Mouse (Mus musculus): ENCODE results near the gene Dgki.

The Dgki gene

GRCm38 (mm10) chr6:37222947-37223510 lies 77.0 kb downstream of the Dgki start:
- TF ChIP-seq GATA4 (IDR thresholded peaks at IDR 0.05; ENCODE audit: insufficient replicate concordance, low read length), result no peak

- no peak for TF ChIP-seq GATA4 (IDR thresholded peaks at IDR 0.05; ENCODE audit: insufficient replicate concordance, low read length)
Observed at GRCm38 (mm10) chr6:37222016-37222415, 78.0 kb downstream of the Dgki start.

DNA sequence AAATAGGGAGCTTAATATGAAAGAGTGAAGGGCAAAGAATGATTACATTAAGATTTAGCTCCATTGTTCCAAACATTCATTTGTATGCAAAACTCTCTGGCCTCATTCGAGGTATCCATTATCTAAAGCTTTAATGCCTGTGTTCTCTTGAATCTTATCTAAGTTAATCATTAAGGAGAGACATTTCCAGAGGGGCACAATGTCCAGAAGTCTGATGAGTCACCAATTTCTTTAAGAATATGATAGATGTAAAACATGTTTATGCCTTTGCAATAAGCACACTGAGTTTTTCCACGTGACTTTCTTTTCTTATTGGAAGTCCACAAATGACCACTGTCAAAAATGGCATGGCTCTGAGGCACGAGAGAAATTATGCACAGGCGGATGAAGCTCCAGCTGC lies 80.9 kb downstream of the Dgki start:
- TF ChIP-seq GATA4 (IDR thresholded peaks at IDR 0.05; ENCODE audit: insufficient replicate concordance, low read length), result no peak

- TF ChIP-seq GATA4 (IDR thresholded peaks at IDR 0.05; ENCODE audit: insufficient replicate concordance, low read length), result no peak
Observed at GRCm38 (mm10) chr6:37216342-37216763, 83.6 kb downstream of the Dgki start.

- TF ChIP-seq GATA4 (IDR thresholded peaks at IDR 0.05; ENCODE audit: insufficient replicate concordance, low read length), result no peak
Observed at GRCm38 (mm10) chr6:37215655-37216054, 84.3 kb downstream of the Dgki start.

GRCm38 (mm10) chr6:37212930-37213329 lies 87.1 kb downstream of the Dgki start:
- TF ChIP-seq GATA4 (IDR thresholded peaks at IDR 0.05; ENCODE audit: insufficient replicate concordance, low read length), result no peak

DNA sequence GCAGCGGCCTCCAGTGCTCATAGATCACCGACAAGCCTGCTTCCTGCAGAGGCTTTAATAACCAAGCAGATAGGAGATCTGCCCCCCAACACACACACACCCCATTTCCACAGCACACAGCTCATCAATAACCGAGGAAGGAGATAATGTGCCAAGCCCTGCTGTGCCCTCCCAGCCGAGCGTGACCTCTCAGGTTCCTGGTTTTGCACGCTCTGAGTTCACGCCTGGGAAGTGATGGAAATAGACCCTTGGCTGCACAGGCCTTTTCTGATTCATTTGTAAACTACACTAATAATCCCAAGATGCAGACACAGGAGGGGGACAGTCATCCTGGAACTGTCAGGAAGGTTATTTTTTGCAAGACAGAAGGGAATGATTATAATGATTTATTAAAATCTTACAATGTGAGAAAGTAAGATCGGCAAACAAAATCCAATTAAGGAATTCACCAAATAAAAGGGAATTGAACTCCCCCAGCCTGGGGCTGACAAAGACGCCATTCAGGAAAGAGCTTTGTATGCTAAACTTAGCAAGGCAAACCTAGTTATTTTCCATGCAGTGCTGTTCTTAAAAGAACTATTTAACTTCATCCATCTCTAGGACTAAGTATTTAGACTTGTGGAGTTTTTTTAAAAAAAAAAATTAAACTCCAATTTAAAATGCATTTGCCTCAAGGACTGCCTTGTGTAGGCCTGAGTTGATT lies 88.3 kb downstream of the Dgki start:
- TF ChIP-seq GATA4 (IDR thresholded peaks at IDR 0.05; ENCODE audit: insufficient replicate concordance, low read length), result no peak

GRCm38 (mm10) chr6:37202901-37203300 lies 97.1 kb downstream of the Dgki start:
- no peak for TF ChIP-seq GATA4 (IDR thresholded peaks at IDR 0.05; ENCODE audit: insufficient replicate concordance, low read length)

GRCm38 (mm10) chr6:37200840-37201239 lies 99.1 kb downstream of the Dgki start:
- no peak for TF ChIP-seq GATA4 (IDR thresholded peaks at IDR 0.05; ENCODE audit: insufficient replicate concordance, low read length)

DNA sequence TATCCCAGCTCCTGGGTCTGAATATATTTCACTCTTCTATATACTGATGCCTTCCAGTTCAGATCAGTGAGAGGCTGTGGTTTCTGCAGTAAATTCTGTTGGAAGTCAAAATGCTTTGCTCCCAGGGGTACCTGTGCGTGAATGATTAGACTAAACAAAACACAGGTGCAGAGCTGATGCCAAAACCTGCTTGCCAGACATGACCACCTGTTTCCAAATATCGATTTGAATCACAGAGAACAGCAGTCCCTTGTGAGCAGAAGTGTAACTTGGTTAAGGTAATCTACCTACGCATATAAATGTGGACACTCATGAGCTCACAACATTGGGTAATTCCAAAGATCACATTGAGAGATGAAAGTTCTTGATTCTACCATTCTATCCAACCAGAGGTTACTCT lies 100.5 kb downstream of the Dgki start:
- TF ChIP-seq GATA4 (IDR thresholded peaks at IDR 0.05; ENCODE audit: insufficient replicate concordance, low read length), result no peak

DNA sequence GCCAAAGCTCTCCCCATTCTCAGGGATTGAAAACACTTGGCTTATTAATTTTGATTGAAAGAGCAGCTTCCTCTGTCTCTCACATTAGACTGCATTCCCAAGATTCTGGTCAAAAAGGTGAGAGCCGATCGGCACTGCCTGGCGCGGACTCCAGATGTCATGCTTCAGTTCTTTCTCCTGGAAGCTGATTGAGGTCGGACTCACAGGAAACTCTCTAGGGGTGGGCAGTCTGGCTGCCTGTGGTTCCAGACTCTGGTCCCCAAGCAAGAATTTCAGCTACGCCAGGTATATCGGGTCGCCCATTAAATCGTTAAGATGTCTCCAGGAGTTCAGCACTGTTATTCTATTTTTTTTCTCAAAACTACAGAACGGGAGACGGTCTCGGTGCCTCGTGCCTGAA lies 102.2 kb downstream of the Dgki start:
- no peak for TF ChIP-seq GATA4 (IDR thresholded peaks at IDR 0.05; ENCODE audit: insufficient replicate concordance, low read length)

- no peak for TF ChIP-seq GATA4 (IDR thresholded peaks at IDR 0.05; ENCODE audit: insufficient replicate concordance, low read length)
Observed at GRCm38 (mm10) chr6:37196870-37197269, 103.1 kb downstream of the Dgki start.

DNA sequence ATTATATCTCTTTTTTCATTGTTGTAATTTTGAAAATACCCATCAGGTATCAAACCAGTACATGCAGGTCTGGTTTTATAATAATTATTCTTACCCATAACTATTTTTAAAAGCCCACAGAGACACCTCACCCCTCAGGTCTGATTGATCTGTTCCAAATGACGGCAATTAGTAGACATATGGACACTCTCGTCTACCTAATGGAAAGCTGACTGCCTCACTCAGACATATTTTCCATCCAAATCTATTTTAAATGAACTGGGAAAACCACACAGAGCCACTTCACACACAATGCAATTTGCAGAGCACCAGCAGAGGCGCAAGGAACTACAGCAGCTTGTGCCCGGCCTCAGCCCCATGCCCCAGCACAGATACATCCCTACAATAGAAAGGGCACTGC lies 104.2 kb downstream of the Dgki start:
- TF ChIP-seq GATA4 (IDR thresholded peaks at IDR 0.05; ENCODE audit: insufficient replicate concordance, low read length), result no peak

DNA sequence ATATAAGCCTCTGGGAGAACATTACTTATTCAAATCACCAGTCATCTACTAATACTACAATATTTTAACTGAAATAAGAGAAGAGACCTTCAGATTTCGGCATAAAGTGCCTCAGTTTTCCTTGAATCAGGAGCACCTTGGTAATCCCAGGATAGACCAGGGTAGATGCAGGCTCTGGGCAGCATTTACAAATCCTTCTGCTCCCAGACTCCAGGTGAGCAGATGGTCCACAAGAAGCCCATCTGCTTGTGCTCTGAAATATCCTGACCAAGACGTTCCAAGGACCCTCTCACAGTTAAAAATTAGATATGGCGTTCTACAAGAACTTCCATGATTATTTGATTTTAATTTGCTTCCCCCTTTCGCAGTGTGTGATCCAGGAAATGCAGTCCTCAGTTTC lies 118.0 kb downstream of the Dgki start:
- no peak for TF ChIP-seq GATA4 (IDR thresholded peaks at IDR 0.05; ENCODE audit: insufficient replicate concordance, low read length)

DNA sequence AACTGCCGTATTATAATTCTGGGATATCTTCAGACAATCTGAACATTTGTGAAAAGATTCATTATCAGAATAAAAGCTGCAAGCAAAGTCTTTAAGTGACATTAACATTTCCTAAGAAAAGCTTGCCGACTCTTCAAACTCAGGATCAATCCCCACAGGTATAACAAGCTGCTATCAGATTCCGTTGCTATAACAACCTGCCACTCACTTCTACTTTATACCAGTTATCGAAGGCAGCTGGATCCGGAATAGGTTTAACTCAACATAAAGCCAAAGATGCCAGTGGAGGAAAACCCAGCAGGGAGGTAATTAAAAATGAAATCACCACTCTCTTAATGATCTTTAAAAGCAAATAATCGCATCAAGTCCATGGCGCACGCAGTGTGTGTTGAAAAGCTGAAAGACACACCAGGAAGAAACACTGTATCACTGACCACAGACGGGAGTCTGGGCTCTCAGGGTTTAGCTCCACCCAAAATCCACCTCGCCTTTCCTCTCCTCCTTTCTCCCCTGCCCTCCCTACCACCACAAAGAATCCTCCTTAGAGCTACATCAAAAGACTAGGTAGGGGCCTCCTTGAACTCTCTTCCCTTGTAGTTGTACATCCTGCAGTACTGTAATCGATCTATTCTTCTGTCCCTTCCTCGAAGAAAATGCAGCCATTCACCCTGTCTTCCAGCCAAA lies 128.7 kb downstream of the Dgki start:
- no peak for TF ChIP-seq GATA4 (IDR thresholded peaks at IDR 0.05; ENCODE audit: insufficient replicate concordance, low read length)

DNA sequence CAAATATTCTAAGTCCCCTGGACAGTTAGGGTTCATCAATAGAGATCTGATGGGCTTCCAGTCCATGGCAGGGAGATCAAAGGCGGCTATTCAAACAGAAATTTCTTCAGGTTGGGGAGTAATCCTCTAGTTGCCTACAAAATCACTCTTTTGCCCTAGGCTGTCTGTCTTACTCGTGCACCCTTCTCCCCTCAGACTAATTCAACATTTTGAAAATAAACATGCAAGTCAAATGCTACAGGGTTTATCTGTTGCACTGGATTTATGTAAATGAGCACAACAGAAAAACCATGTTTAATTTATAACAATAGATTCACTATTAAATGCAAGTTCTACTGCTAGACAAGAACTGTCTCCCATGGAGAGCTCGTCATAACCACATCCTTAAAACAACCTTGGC lies 141.1 kb downstream of the Dgki start:
- no peak for TF ChIP-seq GATA4 (IDR thresholded peaks at IDR 0.05; ENCODE audit: insufficient replicate concordance, low read length)
